Mouse (Mus musculus) liver, embryonic 14.5 days (tissue): ENCODE measurements around the gene Ctrb1.

ENCODE experiments used
- CTCF ChIP-seq: IDR thresholded peaks from 2 replicates; pipeline ENCODE4 v1.5.1; 2016; ENCODE audit warnings: antibody characterized with exemption, low read depth, control low read depth
- EP300 ChIP-seq: IDR thresholded peaks from 2 replicates; pipeline ENCODE4 v1.6.1; 2016; ENCODE audit warnings: antibody characterized with exemption, low read depth

DNA sequence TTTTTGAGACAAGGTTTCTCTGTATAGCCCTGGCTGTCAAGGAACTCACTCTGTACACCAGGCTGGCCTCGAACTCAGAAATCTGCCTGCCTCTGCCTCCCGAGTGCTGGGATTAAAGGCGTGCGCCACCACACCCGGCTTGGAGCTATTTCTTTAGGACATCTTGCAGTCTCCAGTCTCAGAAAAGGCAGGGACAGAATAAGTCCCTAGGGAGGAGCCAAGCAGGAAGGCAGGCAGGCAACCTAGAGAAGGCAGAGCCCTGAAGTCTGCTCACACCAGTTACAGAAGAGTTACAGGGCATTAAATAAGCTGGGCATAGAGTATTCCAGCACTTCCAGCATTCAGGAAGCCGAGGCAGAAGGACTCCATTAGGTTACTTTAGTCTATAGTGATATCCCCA lies 34.5 kb upstream of the Ctrb1 start:
- TF ChIP-seq EP300 (no peak), CTCF (no peak)
